Mouse (Mus musculus): ENCODE measurements at regions not wholly inside any gene's neighbourhood (a gene's known extent, or its start where the extent isn't known, plus 50 kb on each side); places are given as distances from the start of the nearest gene placed in this dataset.

GRCm38 (mm10) chr15:9804469-9804868 is 55.8 kb upstream of the Spef2 start:
- no peak overlapping the region for H3K9ac ChIP-seq (replicated peaks; ENCODE audit: low read depth, low read length)
- no peaks in the 10 kb centered on the region for H3K9me3 ChIP-seq (ENCODE audit: control insufficient read depth, low read length)
- no peak overlapping the region for H3K27ac ChIP-seq (ENCODE audit: low read depth, low read length)
- no peaks in the 10 kb centered on the region for H3K4me1 ChIP-seq (ENCODE audit: control insufficient read depth, insufficient read depth, low read length)
- H3K4me2 ChIP-seq (ENCODE audit: low read depth, low read length) = no peak overlapping the region
- WGBS = 74% methylated on average over 1 of the region's 1 CpGs
- no peak overlapping the region for H3K4me3 ChIP-seq (ENCODE audit: low read depth, low read length)
- no peaks in the 10 kb centered on the region for H3K27me3 ChIP-seq (ENCODE audit: control insufficient read depth, insufficient read depth, low read length)
- no peak for ATAC-seq (ENCODE audit: low read depth)
- H3K36me3 ChIP-seq (ENCODE audit: control insufficient read depth, insufficient read depth, low read length) = no peaks in the 10 kb centered on the region

Measured in neural tube, embryonic 14.5 days (tissue).